ENCODE assay signal across 11 mouse cellular contexts in the genomic region with DNA sequence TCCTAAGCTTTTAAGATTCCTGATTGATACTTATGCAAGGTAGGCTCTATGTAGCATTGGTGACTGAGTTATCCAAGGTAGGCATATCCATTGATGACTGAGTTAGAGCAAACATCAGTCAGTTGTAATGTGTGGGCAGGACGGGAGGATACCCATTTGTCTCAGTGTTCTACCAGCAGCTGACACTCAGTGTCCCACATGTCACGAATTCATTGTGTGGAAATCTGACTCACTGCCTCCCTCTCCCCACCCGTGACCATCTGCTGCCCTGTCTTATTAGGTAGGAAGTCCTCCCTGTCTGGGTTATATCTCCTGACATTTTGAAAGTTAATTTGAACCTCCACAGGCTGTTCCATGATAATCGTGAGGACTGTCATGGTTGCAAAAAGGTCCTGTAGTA.
"Had no signal": no experiment of that assay in that cellular context is flagged by ENCODE, and none has a peak within 500 bp of the region (broad histone marks: within the 10 kb centered on the region; RNA-seq: fewer than 3 reads in every experiment).

No protein-coding gene starts in this region.

- ATAC-seq: midbrain, embryonic 15.5 days had no signal

- DNase-seq: kidney, adult 11 months; kidney, adult 9 months; kidney, postnatal 10 days; kidney, postnatal 4 days; lung, adult 18-20 months; retina, postnatal 1 day; right cerebral cortex, postnatal 4 days; spleen, adult 18-20 months; thymus, adult 2 months; thymus, postnatal 25 days had no signal
